Mouse (Mus musculus): ENCODE results near the gene Cnr2. TPM values are rescaled to one million over a fixed set of nuclear protein-coding genes. Genes with fewer than 3 reads are reported as not detected.

The Cnr2 gene
- polyA plus RNA-seq, 1 experiment from 2014 or later: 0.27 TPM

- WGBS: 46% methylated on average over 2 of the region's 2 CpGs
- Histone ChIP-seq H3K4me2 (replicated peaks) (peak overlapping the region; percentile 28), H3K9ac (replicated peaks) (peak overlapping the region; percentile 4; the same call in 1 of the 2 replicates), H3K27ac (replicated peaks) (peak overlapping the region; percentile 52), H3K27me3 (no peaks in the 10 kb centered on the region), H3K4me3 (peak overlapping the region; percentile 18), H3K9me3 (no peaks in the 10 kb centered on the region), H3K36me3 (peaks cover 21% of the 10 kb centered on the region; the same call in 1 of the 2 replicates), H3K4me1 (peaks cover 33% of the 10 kb centered on the region)
- no peak for ATAC-seq (ENCODE audit: low FRiP score, low read depth)
Observed at GRCm38 (mm10) chr4:135870227-135871023, 24.8 kb upstream of the Cnr2 start.

- ATAC-seq (ENCODE audit: low FRiP score, low read depth): no peak
- H3K36me3 ChIP-seq: peaks cover 17% of the 10 kb centered on the region; the same call in 1 of the 2 replicates
- H3K27me3 ChIP-seq: no peaks in the 10 kb centered on the region
- H3K9me3 ChIP-seq: no peaks in the 10 kb centered on the region
- 64% methylated on average over 3 of the region's 3 CpGs for WGBS
- peaks cover 49% of the 10 kb centered on the region for H3K4me1 ChIP-seq
- H3K9ac ChIP-seq (replicated peaks): peak overlapping the region; percentile 94
- peak overlapping the region; percentile 99 for H3K27ac ChIP-seq (replicated peaks)
- peak overlapping the region; percentile 82 for H3K4me3 ChIP-seq
- H3K4me2 ChIP-seq (replicated peaks): peak overlapping the region; percentile 86
Observed at GRCm38 (mm10) chr4:135872015-135872414, 23.2 kb upstream of the Cnr2 start.

- H3K4me2 ChIP-seq (replicated peaks): peak overlapping the region; percentile 86
- peak overlapping the region; percentile 82 for H3K4me3 ChIP-seq
- no peaks in the 10 kb centered on the region for H3K27me3 ChIP-seq
- H3K27ac ChIP-seq (replicated peaks): peak overlapping the region; percentile 99
- H3K9ac ChIP-seq (replicated peaks): peak overlapping the region; percentile 94
- peaks cover 16% of the 10 kb centered on the region; the same call in 1 of the 2 replicates for H3K36me3 ChIP-seq
- ATAC-seq (ENCODE audit: low FRiP score, low read depth): no peak
- peaks cover 50% of the 10 kb centered on the region for H3K4me1 ChIP-seq
- 11% methylated on average over 17 of the region's 17 CpGs for WGBS
- H3K9me3 ChIP-seq: no peaks in the 10 kb centered on the region
Observed at GRCm38 (mm10) chr4:135872589-135873391, 22.4 kb upstream of the Cnr2 start.

GRCm38 (mm10) chr4:135873526-135874202 is 21.5 kb upstream of the Cnr2 start, which contains the start of gene Pnrc2:
Gene Pnrc2 (minus strand): TSS chr4:135873850.
- Histone ChIP-seq H3K27me3 (no peaks in the 10 kb centered on the region), H3K36me3 (peaks cover 16% of the 10 kb centered on the region; the same call in 1 of the 2 replicates), H3K9ac (replicated peaks) (peak within 1 kb of the TSS; percentile 94), H3K4me2 (replicated peaks) (peak within 1 kb of the TSS; percentile 86), H3K4me3 (peak within 1 kb of the TSS; percentile 82), H3K4me1 (peaks cover 50% of the 10 kb centered on the region), H3K9me3 (no peaks in the 10 kb centered on the region), H3K27ac (replicated peaks) (peak within 1 kb of the TSS; percentile 99)
- WGBS: 0% methylated on average over 57 of the region's 60 CpGs
- peak; percentile 95 for ATAC-seq (ENCODE audit: low FRiP score, low read depth)

GRCm38 (mm10) chr4:135874564-135875535 is 20.3 kb upstream of the Cnr2 start:
- no peak overlapping the region for H3K4me3 ChIP-seq
- peak overlapping the region; percentile 68; the same call in 1 of the 2 replicates for H3K9ac ChIP-seq (replicated peaks)
- H3K27me3 ChIP-seq: no peaks in the 10 kb centered on the region
- no peaks in the 10 kb centered on the region for H3K9me3 ChIP-seq
- WGBS: 74% methylated on average over 10 of the region's 10 CpGs
- peaks cover 11% of the 10 kb centered on the region; the same call in 1 of the 2 replicates for H3K36me3 ChIP-seq
- ATAC-seq (ENCODE audit: low FRiP score, low read depth): no peak
- H3K27ac ChIP-seq (replicated peaks): peak overlapping the region; percentile 99
- peaks cover 50% of the 10 kb centered on the region for H3K4me1 ChIP-seq
- H3K4me2 ChIP-seq (replicated peaks): peak overlapping the region; percentile 86

- no peak overlapping the region for H3K4me3 ChIP-seq
- 23% methylated on average over 7 of the region's 7 CpGs for WGBS
Observed at GRCm38 (mm10) chr4:135875546-135875945, 19.6 kb upstream of the Cnr2 start.

GRCm38 (mm10) chr4:135875991-135876582 is 19.1 kb upstream of the Cnr2 start:
- peak overlapping the region; percentile 36 for H3K27ac ChIP-seq (replicated peaks)
- H3K36me3 ChIP-seq: peaks cover 11% of the 10 kb centered on the region; the same call in 1 of the 2 replicates
- H3K27me3 ChIP-seq: no peaks in the 10 kb centered on the region
- peaks cover 46% of the 10 kb centered on the region for H3K4me1 ChIP-seq
- 4% methylated on average over 9 of the region's 9 CpGs for WGBS
- no peak for ATAC-seq (ENCODE audit: low FRiP score, low read depth)
- peak overlapping the region; percentile 41; the same call in 1 of the 2 replicates for H3K9ac ChIP-seq (replicated peaks)
- H3K4me3 ChIP-seq: peak overlapping the region; percentile 13; the same call in 1 of the 2 replicates
- H3K4me2 ChIP-seq (replicated peaks): peak overlapping the region; percentile 45
- H3K9me3 ChIP-seq: no peaks in the 10 kb centered on the region

More at GRCm38 (mm10) chr4:135875546-135875945, 19.6 kb upstream of the Cnr2 start:
- Histone ChIP-seq H3K9ac (replicated peaks) (no peak overlapping the region), H3K36me3 (peaks cover 11% of the 10 kb centered on the region; the same call in 1 of the 2 replicates), H3K4me1 (peaks cover 48% of the 10 kb centered on the region), H3K27me3 (no peaks in the 10 kb centered on the region), H3K4me2 (replicated peaks) (peak overlapping the region; percentile 45; the same call in 1 of the 2 replicates), H3K9me3 (no peaks in the 10 kb centered on the region), H3K27ac (replicated peaks) (0 out of 2 replicates have a peak overlapping the region, but pooled peaks have one; percentile 36)
- ATAC-seq (ENCODE audit: low FRiP score, low read depth): no peak

GRCm38 (mm10) chr4:135876583-135877020 is 18.6 kb upstream of the Cnr2 start:
- 4% methylated on average over 16 of the region's 16 CpGs for WGBS
- H3K9me3 ChIP-seq: no peaks in the 10 kb centered on the region
- H3K4me1 ChIP-seq: peaks cover 43% of the 10 kb centered on the region

GRCm38 (mm10) chr4:135877742-135878141 is 17.5 kb upstream of the Cnr2 start:
- no peaks in the 10 kb centered on the region for H3K36me3 ChIP-seq
- WGBS: 69% methylated on average over 2 of the region's 2 CpGs

More at GRCm38 (mm10) chr4:135876583-135877020, 18.6 kb upstream of the Cnr2 start:
- peak overlapping the region; percentile 41 for H3K9ac ChIP-seq (replicated peaks)
- H3K4me3 ChIP-seq: peak overlapping the region; percentile 13
- ATAC-seq (ENCODE audit: low FRiP score, low read depth): no peak
- H3K36me3 ChIP-seq: peaks cover 8% of the 10 kb centered on the region; the same call in 1 of the 2 replicates
- peak overlapping the region; percentile 45 for H3K4me2 ChIP-seq (replicated peaks)
- H3K27me3 ChIP-seq: no peaks in the 10 kb centered on the region
- peak overlapping the region; percentile 36 for H3K27ac ChIP-seq (replicated peaks)

GRCm38 (mm10) chr4:135879021-135879420 is 16.2 kb upstream of the Cnr2 start:
- 68% methylated on average over 6 of the region's 6 CpGs for WGBS
- Histone ChIP-seq H3K9ac (replicated peaks) (no peak overlapping the region), H3K4me1 (peaks cover 36% of the 10 kb centered on the region), H3K27ac (replicated peaks) (no peak overlapping the region), H3K36me3 (no peaks in the 10 kb centered on the region), H3K27me3 (no peaks in the 10 kb centered on the region), H3K4me3 (no peak overlapping the region), H3K4me2 (replicated peaks) (no peak overlapping the region), H3K9me3 (no peaks in the 10 kb centered on the region)
- no peak for ATAC-seq (ENCODE audit: low FRiP score, low read depth)

More at GRCm38 (mm10) chr4:135877742-135878141, 17.5 kb upstream of the Cnr2 start:
- peaks cover 33% of the 10 kb centered on the region for H3K4me1 ChIP-seq
- H3K9ac ChIP-seq (replicated peaks): no peak overlapping the region
- no peak overlapping the region for H3K27ac ChIP-seq (replicated peaks)
- ATAC-seq (ENCODE audit: low FRiP score, low read depth): no peak
- H3K9me3 ChIP-seq: no peaks in the 10 kb centered on the region
- no peak overlapping the region for H3K4me2 ChIP-seq (replicated peaks)
- no peaks in the 10 kb centered on the region for H3K27me3 ChIP-seq
- no peak overlapping the region for H3K4me3 ChIP-seq
